Mouse (Mus musculus) heart, adult 9 months (tissue): Measurements from ENCODE around the gene Smarcd3.

ENCODE experiments used
- DNase-seq, 2 experiments: peaks; one replicate each; pipeline ENCODE4 v3.0.0; 2022; ENCODE audit warnings: low spot score in 2 of 2

Smarcd3 gene

DNA sequence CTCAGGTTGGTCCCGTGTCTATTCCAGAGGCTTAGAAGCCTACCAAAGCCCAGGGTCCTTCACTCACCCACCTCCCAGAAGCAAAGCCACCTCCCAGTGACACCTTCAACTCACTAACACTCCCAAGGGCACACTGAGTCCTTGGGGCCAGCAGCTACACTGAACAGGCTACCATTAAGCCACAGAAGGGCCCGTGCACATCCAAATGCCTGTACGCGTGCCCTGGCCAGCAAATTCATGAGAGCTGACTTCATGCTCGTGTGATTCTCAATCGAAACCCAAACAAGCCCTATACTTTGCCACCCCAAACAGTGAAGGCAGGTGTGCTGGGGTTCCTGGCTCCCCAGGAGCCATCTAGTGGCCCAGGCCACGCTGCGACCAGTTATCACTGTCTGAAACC lies 3.6 kb downstream of the Smarcd3 start:
- no peak for DNase-seq

DNA sequence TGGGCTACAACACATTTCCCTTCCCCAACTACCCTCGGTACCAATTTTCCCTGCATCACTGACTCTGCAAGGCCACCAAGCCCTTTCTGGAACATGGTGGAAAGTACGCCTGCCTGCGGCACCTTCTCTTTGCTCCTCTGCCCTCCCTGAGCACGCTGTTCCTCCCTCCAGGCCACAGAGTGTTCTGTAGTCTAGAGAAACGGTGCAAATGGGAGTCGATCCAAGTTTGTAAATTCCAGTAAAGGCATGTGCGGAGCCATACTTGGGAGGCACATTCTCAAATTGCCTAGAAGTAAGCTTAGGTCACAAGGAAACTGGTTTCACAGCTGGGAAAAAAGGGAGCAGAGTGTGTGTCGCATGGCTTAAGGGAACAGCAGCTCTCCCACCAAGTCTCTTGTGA lies 4.1 kb downstream of the Smarcd3 start:
- DNase-seq, result no peak

DNA sequence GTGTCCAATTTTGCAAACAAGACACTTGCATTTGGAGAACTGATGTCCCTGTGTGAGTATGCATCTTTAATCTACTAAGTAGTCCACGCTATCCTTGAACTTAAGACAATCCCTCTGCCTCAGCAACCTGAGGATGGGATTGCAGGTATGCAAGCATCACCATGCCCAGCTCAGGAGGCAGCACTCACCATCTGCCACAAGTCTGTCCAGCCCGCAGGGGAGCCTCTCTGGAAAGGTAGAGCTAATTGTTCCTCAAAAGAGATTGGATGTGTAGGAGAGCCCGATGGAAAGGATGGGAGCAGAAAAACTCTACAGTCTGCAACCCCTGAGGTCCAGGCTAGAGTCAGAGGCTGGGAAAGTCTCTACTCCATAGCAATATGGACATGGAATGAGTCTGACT lies 5.3 kb downstream of the Smarcd3 start:
- DNase-seq, result no peak

DNA sequence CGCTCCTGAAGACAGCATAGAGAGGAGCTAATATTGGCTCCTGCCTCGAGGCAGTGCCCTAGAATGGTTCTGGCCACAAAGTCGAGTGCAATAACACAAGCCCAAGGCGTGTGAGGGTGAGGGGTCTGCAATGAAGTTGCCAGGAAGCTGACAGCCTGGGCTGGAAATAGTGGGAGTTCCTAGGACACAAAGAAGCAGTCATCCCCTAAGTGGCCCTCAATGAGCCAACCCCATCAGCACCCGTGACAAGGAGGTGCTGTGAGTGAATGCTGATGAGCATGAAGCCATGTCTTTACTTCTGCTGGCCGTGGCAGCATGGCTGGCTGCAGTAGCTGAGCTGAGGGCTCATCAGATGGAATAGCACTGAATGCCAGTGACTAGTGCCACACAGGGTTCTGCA lies 9.1 kb downstream of the Smarcd3 start:
- DNase-seq, result no peak

DNA sequence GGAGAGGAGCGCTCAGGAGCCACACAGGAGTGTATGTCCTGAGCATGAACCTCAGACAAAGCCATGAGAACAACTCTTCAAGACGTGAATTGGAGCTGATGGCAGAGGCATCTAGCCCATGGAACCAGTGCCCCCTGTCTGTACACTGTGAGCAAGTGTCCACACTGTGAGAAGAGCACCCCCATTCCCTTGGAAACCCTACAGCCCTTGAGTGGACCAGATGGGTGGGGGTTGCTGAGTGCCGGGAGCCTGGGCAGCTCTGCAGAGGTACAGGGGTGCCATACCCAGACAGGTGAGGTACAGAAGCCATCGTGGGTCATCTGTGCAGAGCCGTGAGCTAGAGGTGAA lies 11.9 kb downstream of the Smarcd3 start:
- no peak for DNase-seq

DNA sequence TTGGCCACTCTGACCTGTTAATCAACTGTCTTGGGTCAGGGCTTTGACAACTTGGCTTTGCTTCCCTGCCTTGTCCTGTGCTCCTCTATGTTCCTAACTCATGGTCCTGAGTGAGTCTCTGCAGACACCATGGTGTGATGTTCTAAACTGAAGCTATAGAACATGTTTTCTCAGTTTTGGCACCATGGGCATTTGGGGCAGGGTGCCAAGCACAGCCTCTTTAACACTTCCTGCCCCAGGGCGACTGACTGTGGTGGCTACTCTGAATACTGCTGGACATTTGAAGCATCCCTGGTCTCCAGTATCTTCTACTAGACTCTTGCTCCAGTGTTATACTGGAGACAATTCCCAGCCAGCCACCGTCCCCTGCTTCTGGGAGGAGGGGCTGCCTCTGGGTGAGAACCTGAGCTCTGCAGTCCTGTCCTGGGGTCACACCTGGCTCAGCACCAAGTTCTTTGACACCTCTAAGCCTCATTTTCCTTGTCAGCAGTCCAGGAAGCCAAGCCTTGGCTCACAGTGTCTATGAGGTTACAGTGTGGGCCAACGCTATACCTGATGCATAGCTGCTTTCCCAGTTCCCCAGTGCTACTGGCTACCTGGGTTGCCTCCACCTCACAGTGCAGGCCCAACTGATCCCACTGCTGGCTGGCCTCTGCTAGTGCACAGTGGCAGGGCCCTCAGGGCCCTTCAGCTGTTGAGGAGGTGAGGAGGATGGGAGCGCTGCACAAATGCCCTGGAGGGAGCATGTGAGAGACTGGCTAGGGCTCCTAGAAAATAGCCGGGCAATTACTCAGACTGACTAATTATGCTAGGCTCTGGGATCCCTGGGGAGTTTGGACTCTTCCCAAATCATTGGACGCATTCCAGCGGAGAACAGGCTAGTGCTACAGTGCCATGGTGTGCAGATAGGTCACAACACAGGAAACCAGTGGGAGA lies 12.6 kb downstream of the Smarcd3 start:
- DNase-seq, result peak in 1 of 2 experiments; percentile 34

DNA sequence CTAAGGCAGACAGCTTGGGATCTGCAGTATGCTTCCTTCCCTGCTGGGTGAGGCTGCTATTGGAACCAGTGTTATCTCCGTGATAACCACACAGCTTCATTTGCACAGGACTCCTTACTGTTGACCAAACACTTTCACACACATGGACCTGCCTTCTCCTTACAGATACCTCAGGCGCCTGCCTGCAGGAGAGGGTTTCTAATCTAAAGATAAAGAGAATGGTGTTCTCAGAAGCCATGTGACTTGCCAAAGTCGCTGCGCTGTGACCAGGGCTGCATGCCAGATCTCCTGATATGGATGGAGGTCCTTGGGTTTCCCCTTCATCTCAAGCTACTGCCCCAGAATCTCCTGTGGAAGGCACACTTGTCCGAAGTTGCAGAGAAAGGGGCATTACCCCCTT lies 14.8 kb downstream of the Smarcd3 start:
- no peak for DNase-seq

DNA sequence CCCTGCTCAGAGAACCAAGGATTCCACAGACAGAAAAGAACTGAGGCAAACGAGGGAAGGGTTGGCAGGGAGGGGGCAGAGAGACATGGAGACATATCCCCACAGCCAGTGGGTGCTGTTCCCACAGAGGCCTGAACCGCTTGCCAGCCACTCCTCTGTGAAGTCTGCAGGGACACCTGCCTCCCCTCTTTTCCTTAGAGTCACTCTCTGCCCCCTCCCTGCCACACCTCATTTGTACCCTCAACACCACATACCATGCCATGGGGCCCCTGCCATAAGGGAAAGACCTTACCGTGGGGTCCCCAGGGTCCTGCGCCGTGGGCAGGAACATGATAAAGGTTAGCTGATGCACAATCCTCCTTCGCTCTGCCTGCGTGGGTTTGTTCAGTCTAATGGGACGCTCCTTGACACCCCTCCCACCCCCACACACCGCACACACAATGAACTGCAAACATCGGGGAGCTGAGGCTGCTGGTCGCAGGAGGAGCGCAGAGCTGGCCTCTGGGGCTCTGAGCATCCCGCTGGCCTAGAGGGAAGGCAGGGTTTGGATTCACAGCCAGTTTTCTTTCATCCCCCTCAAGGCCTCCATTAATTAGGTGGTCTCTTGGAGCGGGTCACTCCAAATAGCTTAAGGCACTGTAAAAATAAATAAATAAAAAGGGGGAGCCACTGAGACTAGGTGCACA lies 18.1 kb downstream of the Smarcd3 start:
- DNase-seq, result no peak

DNA sequence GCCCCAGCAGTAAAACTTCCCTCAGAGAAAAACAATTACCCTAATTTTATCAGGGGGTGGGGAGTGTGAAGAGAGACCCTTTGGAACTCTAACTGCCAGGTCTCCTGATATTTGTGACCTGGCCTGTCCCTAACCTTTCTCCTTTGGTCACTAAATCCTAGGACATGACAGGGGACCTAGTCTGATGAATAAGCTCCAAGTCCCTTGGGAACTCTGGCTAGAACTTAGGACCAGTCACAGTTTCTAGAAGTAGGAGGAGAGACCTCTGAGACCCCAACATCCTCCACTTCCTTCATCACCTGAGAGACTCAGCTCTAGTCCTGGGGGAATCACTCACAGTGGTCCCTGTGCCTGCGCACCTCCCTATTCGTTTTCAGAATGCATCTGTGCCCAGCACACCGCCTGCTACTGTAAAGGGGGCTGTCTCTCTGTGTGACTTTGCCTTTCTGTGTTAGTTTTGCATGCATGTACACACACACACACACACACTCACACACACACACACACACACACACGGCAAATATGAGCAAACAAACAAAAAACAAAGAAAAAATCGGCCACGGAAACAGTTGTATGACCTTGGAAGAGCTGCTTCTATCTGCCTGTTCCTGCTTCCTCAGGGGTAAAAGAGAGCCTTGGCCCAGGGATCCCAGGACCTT lies 18.8 kb downstream of the Smarcd3 start:
- DNase-seq, result no peak

DNA sequence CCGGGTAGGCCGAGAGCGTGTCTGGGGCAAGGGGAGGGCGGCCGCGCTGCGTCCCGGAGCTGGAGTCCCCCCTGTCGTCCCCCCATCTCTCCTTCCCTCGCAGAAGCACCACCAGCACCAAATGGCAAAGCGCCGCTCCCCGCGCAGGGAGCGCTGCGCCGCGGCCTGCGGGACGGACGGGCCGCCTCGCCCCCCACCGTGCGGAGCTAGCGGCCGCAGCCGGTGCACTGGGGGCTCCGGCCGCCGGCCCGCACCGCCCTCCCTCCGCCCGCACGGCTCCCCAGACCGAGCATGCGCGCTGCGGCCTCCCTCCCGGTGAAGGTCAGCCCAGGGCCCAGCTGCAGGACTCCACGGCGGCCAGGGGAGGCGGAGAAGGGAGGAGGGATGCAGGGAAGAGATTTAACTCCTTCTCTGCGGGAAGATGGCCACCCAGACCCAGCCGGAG lies 19.5 kb downstream of the Smarcd3 start:
- DNase-seq, result peak; percentile 92 to 93

DNA sequence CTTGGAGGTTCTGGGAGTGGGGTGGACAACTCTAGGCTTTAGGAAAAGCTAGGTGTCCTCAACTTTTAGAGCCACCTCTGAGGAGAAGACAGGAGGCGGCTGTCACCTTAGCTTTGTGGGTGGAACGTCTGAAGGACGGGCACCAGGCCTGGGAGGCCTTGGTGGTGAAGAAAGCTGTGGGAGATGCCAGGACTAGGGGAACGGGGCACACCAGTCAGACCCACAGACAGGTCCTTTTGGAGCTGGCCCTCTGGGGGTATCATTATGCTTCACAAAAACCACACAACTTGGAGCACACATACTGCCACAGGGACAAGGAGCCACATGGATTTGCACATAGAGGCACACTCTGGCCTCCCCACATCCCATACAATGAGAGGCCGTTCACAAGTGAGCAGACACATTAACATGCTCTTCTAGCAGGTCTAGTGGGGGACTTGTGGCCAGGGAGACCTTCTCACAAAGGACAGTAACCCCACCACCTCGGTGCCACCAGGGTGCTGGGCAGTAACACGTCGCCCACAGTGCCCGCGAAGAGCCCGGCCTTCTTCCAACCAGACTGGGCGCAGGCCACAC lies 20.0 kb downstream of the Smarcd3 start:
- DNase-seq, result no peak

DNA sequence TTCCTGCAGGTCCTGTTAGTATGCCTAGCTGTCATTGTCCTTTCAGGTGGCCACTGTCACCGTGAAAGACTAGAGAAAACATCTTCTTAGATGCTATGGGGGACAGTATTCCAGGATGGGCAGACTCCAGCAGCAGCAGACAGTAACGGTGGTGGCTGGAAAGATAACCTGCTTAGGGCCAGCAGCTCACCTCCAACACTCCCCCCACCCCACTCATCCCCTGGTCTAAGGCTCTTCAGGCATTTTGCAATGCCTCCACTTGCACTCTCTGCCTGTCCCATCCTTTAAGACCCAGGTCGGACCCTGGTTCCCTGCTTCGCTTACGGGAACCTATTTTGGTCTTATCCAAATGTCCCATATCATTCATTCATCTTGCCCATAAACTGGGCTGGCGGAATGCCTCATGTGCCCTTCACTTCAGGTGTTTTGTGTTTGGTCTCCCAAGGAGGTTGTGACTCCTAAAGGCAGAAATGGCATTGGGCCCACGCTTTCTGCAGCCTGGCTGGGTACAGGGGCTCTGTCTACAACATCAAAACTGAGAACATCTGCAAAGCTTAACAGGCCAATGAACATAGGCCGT lies 20.7 kb downstream of the Smarcd3 start:
- no peak for DNase-seq

DNA sequence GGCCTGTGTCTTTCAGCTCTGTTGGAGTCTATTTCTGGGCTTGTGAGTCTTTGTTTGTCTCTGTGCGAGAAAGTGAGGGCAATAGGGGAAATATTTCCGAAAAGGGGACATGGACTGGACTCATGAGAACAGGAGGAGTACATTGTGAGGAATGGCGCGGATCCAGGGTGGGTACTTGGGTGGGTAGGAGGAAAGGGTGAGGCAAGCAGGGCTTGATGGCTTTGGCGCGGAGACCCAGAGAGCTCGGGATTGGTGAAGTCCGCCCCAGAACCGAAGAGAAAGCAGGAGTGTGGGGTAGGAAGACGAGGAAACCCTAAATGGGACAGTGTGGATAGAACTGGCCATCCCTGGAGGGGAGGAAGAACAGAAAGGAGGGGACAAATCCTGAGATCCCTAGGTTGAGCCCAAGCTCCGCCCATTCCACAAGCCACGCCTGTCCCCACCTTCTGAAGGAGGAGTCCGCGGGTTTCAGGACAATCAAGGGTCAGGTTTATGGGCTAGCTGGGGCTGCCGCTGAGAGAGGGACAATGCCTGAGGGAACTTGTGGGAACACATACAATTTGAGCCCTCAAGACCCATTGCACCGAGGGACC lies 21.4 kb downstream of the Smarcd3 start:
- DNase-seq, result peak; percentile 94

DNA sequence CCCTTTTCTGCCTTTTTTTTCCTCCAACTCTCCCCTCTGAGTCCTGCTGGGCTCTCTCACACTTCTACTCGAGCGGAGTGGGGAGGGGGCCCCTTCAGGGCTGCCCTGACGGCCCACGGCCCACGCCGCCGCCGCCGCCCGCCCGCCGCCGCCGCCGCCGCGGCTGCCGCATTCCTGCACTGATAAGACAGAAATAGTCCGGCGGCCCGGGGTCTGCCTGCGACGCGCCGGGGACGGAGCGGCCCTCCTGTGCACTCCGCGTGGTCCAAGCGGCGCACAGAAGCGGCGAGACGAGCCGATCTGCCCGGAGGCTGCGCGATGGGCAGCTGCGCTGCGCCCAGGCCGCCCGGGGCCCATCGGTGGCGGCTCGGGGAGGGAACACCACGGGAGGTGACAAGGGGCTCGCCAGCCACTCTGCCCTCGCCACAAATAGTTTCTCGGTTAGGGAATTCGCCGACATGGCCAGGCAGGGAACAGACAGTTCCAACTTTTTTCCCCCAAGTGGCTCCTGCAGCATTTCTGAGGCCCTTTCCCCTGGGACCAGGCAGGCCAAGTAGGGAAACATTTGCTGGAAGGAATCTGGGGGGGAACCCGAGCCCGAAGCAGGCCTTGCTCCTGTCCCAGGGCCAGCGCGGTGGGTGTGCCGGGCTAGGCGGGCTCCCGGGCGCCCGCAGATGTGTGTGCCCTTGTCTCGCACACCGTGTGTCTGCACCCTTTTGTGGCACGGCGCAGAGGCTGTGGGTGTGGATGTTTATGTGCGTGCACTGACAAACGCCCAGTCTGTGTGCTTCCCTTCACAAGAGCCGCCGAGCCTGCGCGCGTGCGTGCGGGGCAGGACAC lies 22.1 kb downstream of the Smarcd3 start:
- peak; percentile 80 to 82 for DNase-seq

DNA sequence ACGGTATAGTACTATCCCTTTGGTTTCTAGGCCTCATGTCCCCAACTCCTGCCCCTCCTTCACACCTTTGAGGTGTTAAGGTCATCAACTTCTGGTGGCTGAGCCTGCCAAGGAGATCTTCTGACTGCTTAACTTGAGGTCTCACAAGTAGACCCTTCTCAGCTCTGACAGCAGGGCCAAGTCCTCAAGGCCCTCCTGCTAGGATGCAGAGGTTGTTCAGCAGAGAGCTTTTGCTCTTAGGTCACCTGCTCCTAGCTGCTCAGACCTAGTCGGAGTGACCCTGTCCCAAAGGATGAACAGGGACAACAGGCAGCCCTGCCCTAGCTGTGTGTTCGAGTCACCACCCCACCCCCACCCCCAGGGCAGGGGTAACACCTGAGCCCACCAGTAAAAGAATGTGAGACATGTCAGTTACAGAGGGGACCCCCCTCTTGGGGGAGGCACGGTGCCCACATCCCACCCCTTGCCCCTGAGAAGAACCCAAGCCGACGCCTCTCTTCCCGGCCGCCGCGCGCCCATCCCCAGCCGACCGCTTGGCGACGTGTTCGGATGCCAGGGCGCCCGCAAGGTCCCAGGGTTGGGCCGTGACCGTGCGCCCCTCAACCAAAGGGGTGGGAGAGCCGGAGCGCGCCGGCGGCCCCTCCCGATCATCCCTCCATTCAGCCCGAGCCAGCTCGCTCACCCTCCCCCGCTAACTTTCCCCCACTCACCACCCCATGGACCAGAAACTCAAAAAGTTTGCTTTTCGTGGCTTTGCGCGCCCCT lies 23.0 kb downstream of the Smarcd3 start:
- peak in 1 of 2 experiments; percentile 28 for DNase-seq

DNA sequence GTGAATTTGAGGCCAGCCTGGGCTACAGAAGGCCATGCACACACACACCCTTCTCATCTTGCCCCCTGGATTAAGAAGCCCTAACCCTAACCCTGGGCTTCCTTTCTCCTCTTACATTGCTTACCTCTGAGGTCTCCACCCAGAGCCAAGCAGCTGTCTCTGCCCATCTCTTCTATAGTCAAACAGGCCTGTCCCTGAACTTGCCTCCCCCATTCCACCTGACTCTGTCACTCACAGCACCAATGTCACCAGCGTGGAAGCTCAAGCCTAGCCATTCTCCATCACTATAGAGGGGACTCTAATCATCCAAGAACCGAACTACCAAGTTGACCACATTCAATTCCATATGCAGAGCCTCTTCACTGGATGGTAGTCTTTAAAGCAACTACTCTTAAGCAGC lies 24.0 kb downstream of the Smarcd3 start:
- no peak for DNase-seq

DNA sequence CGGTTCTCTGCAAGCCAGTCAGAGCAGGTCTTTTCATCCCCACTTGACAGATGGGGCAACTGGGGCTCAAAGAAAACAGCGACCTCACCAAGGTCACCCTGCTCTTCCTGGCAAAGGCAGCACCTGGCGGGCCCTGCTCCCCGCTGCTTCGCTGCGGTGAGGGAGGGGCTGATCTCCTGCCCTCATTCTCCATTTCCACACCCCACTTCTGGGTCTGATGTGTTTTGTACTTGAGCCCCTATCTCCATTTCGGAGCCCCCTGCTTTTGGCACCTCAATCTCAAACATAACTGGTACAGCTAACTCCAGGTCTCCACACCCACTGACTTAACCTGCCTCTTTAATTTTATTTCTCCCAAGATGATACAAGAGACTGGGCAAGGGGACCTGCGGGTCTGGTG lies 25.1 kb downstream of the Smarcd3 start:
- DNase-seq, result no peak

DNA sequence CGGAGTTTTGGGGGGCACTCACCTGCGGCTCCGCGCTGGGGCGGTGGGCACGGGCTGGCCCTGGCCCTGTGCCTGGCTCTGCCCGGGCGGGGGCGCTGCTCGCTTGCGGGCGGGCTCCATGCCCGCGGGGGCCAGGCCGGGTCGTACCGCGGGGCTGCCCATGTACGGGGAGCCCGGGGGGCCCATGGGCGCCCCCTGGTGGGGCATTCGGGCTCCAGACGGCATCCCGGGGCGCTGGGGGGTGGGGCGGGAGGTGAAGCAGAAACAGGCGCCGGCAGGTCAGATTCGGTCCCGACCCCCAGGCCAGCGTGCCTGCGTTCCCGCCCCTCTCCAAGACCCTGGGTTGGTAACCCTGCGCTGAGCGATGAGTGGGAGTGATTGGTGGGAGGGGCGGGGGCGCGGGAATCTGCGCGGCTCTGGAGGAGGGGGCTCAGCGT lies 25.6 kb downstream of the Smarcd3 start:
- DNase-seq, result peak; percentile 60 to 62

DNA sequence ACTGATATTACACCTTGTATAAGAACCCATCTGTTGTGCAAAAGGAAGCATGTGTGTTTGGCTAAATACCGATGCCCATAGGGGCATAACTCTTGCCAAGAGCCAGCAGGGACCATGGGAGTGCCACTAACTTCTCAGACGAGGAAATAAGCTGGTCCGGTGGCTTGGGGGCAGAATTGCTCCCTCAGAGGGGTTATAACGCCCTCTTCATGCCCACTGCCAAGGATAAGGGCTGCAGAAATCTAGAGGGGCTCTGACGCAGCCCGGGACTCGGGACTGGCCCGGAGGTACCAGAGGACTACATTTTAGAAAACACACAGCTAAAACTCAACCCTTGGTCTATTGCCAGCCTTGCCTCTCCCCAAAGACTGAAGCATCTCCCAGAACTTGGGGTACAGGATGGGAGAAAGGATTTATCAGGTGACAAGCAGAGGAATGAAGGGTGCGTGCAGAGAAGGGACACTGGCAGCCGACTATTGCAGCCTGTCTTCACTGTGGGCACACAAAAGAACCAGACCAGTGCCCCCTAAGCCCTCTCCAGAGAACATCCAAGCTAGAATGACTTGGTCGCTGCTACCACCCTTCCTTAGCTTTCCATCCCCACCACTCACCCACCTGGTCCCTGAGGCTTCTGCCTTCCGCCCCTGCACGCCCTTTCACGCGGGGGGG lies 26.2 kb downstream of the Smarcd3 start:
- DNase-seq, result no peak
